Mouse (Mus musculus) embryonic facial prominence, embryonic 11.5 days (tissue): ENCODE data around the gene Mdp1. TPM values are rescaled to one million over a fixed set of nuclear protein-coding genes. Genes with fewer than 3 reads are reported as not detected.
A peak's percentile ranks its signal among the peaks of the same experiment; 100 is the strongest.

ENCODE experiments used
- ATAC-seq: fragments of 200-750 bp; cut with Nextera tagmentation; replicated peaks from 2 replicates; pipeline ENCODE4 v1.8.0; 2017; ENCODE audit warnings: low read depth; ENCODE audit not compliant: insufficient number of reproducible peaks, low FRiP score, low TSS enrichment
- DNase-seq: peaks from one replicate; pipeline ENCODE4 v3.0.0-alpha.2; 2015; ENCODE audit warnings: low spot score
- H3K27ac ChIP-seq: fragments of 300-500 bp; sonication (generic); replicated peaks from 2 replicates; pipeline ENCODE4 v1.5.1; 2014; ENCODE audit warnings: mild to moderate bottlenecking, low read depth, low read length, control low read depth
- H3K27me3 ChIP-seq: fragments of 300-500 bp; sonication (generic); 2 replicates; pipeline ENCODE4 v1.6.1; 2014; ENCODE audit warnings: mild to moderate bottlenecking, low read length, moderate library complexity, mixed read lengths; ENCODE audit not compliant: control insufficient read depth, insufficient read depth
- H3K36me3 ChIP-seq: fragments of 300-500 bp; sonication (generic); replicated peaks from 2 replicates; pipeline ENCODE4 v1.6.1; 2014; ENCODE audit warnings: low read depth, mild to moderate bottlenecking, low read length, moderate library complexity, mixed read lengths; ENCODE audit not compliant: control insufficient read depth, insufficient read depth
- H3K4me1 ChIP-seq: fragments of 300-500 bp; sonication (generic); 2 replicates; pipeline ENCODE4 v1.6.1; 2014; ENCODE audit warnings: low read length, mixed read lengths; ENCODE audit not compliant: control insufficient read depth, insufficient read depth
- H3K4me2 ChIP-seq: fragments of 300-500 bp; sonication (generic); 2 replicates; pipeline ENCODE4 v1.6.1; 2014; ENCODE audit warnings: low read depth, mild to moderate bottlenecking, control low read depth, low read length, moderate library complexity
- H3K4me3 ChIP-seq: fragments of 300-500 bp; sonication (generic); 2 replicates; pipeline ENCODE4 v1.5.1; 2014; ENCODE audit warnings: low read depth, low read length, control low read depth
- H3K9ac ChIP-seq: fragments of 300-500 bp; sonication (generic); replicated peaks from 2 replicates; pipeline ENCODE4 v1.6.1; 2014; ENCODE audit warnings: mild to moderate bottlenecking, control low read depth, low read length
- H3K9me3 ChIP-seq: fragments of 300-500 bp; sonication (generic); replicated peaks from 2 replicates; pipeline ENCODE4 v1.6.1; 2016; ENCODE audit warnings: mild to moderate bottlenecking, low read length, inconsistent platforms, mixed read lengths; ENCODE audit not compliant: control insufficient read depth
- WGBS: fragments of 180-500 bp; shearing (Covaris S2); extraction: QIAGEN DNeasy Blood & Tissue Kit; methylation state at CpG from one replicate; pipeline ENCODE4 v1.1.7; 2014; 5-methylcytosine and 5-hydroxymethylcytosine counted together
- polyA plus RNA-seq: library from polyadenylated mRNA; unstranded; fragments of >200 nt; fragmentation: Nextera tagmentation; extraction: Ambion mirVana; gene quantifications from 2 replicates; pipeline ENCODE4 v1.2.1, GENCODE M21; 2014

Mdp1 gene
- 62.5 and 63.6 TPM in 2 replicates for polyA plus RNA-seq

GRCm38 (mm10) chr14:55659960-55660573, at the start of gene Mdp1:
Gene Mdp1, minus strand, starts transcription at chr14:55660508.
- Histone ChIP-seq H3K4me3 (peak within 1 kb of the TSS; percentile 70), H3K36me3 (no peaks in the 10 kb centered on the region; the same call in 1 of the 2 replicates), H3K27me3 (no peaks in the 10 kb centered on the region), H3K4me2 (peak within 1 kb of the TSS; percentile 31), H3K27ac (no peak within 1 kb of the TSS), H3K9me3 (no peaks in the 10 kb centered on the region), H3K9ac (peak within 1 kb of the TSS; percentile 80), H3K4me1 (no peaks in the 10 kb centered on the region)
- ATAC-seq (peak; percentile 76), DNase-seq (peak; percentile 93)
- WGBS, result under 1% methylated on average over 39 of the region's 39 CpGs

GRCm38 (mm10) chr14:55709509-55709908, 49.2 kb upstream of the Mdp1 start:
- WGBS, result 81% methylated on average over 4 of the region's 4 CpGs
- Histone ChIP-seq H3K9me3 (no peaks in the 10 kb centered on the region), H3K27ac (no peak overlapping the region), H3K4me1 (no peaks in the 10 kb centered on the region), H3K36me3 (no peaks in the 10 kb centered on the region), H3K4me3 (no peak overlapping the region), H3K9ac (no peak overlapping the region), H3K4me2 (no peak overlapping the region), H3K27me3 (peaks cover 4% of the 10 kb centered on the region)
- ATAC-seq, result no peak
- no peak for DNase-seq

DNA sequence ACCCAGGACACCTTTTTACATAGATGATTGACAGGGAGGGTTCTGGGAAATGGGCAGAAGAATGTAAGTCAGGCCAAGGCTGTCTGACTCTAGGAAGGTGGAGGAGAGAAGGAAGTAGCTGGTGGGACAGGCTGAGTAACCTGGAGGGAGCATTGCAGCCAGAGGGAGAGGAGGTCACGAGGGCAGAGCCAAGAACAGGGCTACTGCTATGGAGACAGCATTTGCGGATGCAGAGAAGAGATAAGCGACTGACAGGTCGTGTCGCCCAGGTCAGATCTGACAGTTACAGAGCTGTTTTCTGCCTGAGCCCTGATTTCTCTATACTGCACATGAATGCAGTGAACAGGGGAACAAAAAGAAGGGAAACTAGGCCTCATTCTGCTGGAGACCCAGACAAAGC, 47.1 kb upstream of the Mdp1 start:
- H3K4me2 ChIP-seq, result no peak overlapping the region
- no peaks in the 10 kb centered on the region for H3K9me3 ChIP-seq
- H3K4me3 ChIP-seq, result no peak overlapping the region
- no peaks in the 10 kb centered on the region for H3K4me1 ChIP-seq
- H3K27me3 ChIP-seq, result no peaks in the 10 kb centered on the region; the same call in 1 of the 2 replicates
- no peak overlapping the region for H3K9ac ChIP-seq
- DNase-seq (no peak), ATAC-seq (no peak)
- WGBS, result 79% methylated on average over 5 of the region's 5 CpGs
- no peaks in the 10 kb centered on the region for H3K36me3 ChIP-seq
- no peak overlapping the region for H3K27ac ChIP-seq

DNA sequence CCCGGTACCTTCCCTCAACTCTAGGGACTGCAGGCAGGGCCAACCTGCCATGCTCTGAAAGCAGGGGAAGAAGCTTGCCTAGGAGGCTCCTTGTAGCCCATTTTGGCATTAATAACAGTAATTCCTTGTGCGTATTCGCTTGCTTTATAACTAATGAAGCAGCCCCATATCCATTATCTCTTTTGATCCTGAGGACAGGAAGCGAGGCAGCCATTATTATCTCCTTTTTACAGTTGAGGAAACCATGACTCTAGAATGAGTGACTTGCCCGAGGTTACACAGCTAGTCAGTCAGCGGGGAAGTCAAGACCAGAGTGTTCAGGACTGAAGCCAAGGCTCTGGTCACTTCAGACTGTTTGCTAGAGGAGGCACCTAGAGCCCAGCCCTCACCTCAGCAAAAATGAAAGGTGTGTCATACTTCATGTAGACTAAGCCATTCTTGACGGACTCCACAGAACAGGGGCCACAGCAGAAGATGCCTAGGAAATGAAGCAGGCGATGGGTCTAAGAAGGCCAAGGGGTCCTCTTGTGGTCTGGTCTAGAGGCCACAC, 45.8 kb upstream of the Mdp1 start:
- no peaks in the 10 kb centered on the region for H3K27me3 ChIP-seq
- H3K27ac ChIP-seq, result no peak overlapping the region
- H3K4me2 ChIP-seq, result no peak overlapping the region
- WGBS, result 92% methylated on average over 8 of the region's 8 CpGs
- no peak overlapping the region for H3K4me3 ChIP-seq
- no peaks in the 10 kb centered on the region for H3K4me1 ChIP-seq
- no peak overlapping the region for H3K9ac ChIP-seq
- no peaks in the 10 kb centered on the region for H3K36me3 ChIP-seq
- no peaks in the 10 kb centered on the region for H3K9me3 ChIP-seq
- DNase-seq (no peak), ATAC-seq (no peak)

DNA sequence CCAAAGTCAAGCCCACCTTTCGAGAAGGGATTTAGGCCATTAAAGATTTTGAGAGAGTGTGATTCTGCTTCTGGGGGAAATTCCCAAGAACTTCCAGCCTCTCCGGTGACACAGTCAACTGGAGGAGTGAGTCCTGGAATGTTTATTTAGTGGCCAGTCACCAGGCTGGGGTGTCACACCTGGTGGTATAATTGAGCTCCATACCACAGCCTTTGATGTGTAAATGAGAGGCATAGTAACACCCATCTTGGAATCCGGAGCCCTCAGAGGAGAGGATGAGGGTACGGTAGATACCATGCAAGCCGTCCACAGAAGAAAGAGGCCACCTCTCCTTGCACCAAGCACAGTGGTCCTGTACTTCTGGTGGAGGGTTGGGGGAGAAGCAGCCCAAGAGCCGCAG, 42.5 kb upstream of the Mdp1 start:
- Histone ChIP-seq H3K9ac (no peak overlapping the region), H3K4me2 (no peak overlapping the region), H3K27me3 (no peaks in the 10 kb centered on the region), H3K9me3 (no peaks in the 10 kb centered on the region), H3K27ac (no peak overlapping the region), H3K4me3 (no peak overlapping the region), H3K4me1 (no peaks in the 10 kb centered on the region), H3K36me3 (no peaks in the 10 kb centered on the region)
- DNase-seq (no peak), ATAC-seq (no peak)
- WGBS, result 67% methylated on average over 6 of the region's 6 CpGs

- Histone ChIP-seq H3K4me1 (no peaks in the 10 kb centered on the region), H3K9ac (no peak overlapping the region), H3K9me3 (no peaks in the 10 kb centered on the region), H3K27me3 (no peaks in the 10 kb centered on the region), H3K4me3 (no peak overlapping the region), H3K4me2 (no peak overlapping the region), H3K36me3 (no peaks in the 10 kb centered on the region), H3K27ac (no peak overlapping the region)
- DNase-seq (no peak), ATAC-seq (no peak)
- 73% methylated on average over 9 of the region's 9 CpGs for WGBS
Observed at GRCm38 (mm10) chr14:55701131-55701530, 40.8 kb upstream of the Mdp1 start.

DNA sequence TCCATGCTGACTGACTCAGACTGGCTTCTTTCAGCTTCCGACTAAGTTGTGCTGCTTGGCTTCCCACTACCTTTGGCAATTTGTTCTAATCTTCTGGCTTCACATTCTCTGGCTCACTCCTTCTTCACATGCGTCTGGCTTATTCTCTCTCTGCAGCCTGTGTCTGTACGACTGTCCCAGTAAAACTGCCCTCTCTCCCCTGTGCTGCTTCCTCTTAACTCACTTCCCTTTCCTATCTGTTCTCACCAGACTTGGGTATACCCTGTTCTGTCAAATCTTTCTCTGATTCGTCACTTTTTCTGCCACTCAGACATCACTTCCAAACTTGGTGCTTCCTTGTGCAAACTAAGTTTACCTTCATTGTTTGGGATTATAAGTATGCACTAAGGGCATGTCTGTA, 36.9 kb upstream of the Mdp1 start:
- WGBS, result 87% methylated on average over 4 of the region's 4 CpGs

DNA sequence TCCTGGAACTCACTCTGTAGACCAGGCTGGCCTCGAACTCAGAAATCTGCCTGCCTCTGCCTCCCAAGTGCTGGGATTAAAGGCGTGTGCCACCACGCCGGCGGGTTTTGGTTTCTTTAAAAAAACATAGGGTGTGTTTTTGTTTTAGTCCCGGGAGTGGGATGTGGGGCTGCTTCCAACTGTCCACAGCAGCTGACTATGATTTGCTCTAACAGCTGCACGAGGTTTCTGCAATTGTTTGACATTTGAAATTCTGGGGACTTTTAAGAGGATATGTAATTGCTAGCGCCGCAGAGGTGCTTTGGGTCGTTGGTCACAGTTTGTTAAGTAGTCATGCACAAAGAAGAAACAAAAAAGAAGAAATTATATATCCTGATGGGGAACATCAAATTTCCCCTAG, 29.1 kb upstream of the Mdp1 start:
- H3K27me3 ChIP-seq, result no peaks in the 10 kb centered on the region
- ATAC-seq (no peak), DNase-seq (no peak)
- H3K4me1 ChIP-seq, result no peaks in the 10 kb centered on the region
- H3K4me3 ChIP-seq, result no peak overlapping the region
- no peak overlapping the region for H3K9ac ChIP-seq
- no peak overlapping the region for H3K27ac ChIP-seq
- no peaks in the 10 kb centered on the region for H3K36me3 ChIP-seq
- H3K9me3 ChIP-seq, result no peaks in the 10 kb centered on the region
- WGBS, result 73% methylated on average over 10 of the region's 10 CpGs
- no peak overlapping the region for H3K4me2 ChIP-seq

More for the DNA sequence above, 36.9 kb upstream of the Mdp1 start:
- Histone ChIP-seq H3K4me3 (no peak overlapping the region), H3K9ac (no peak overlapping the region), H3K27ac (no peak overlapping the region), H3K4me2 (no peak overlapping the region), H3K9me3 (no peaks in the 10 kb centered on the region), H3K36me3 (no peaks in the 10 kb centered on the region), H3K27me3 (no peaks in the 10 kb centered on the region), H3K4me1 (no peaks in the 10 kb centered on the region)
- DNase-seq (no peak), ATAC-seq (no peak)
